Mouse (Mus musculus) fibroblast of lung, adult 2 months (primary cell): Measurements from ENCODE around the gene Izumo4.

Experiments
- DNase-seq: peaks from one replicate; pipeline ENCODE4 v3.0.0-alpha.2; 2011; ENCODE audit warnings: low read depth

Izumo4 gene

GRCm38 (mm10) chr10:80687850-80688249 is 14.1 kb upstream of the Izumo4 start:
- no peak for DNase-seq

GRCm38 (mm10) chr10:80692249-80693165 is 9.5 kb upstream of the Izumo4 start:
- no peak for DNase-seq

GRCm38 (mm10) chr10:80693401-80694045 is 8.5 kb upstream of the Izumo4 start:
- no peak for DNase-seq

- DNase-seq: no peak
These were observed 7.6 kb upstream of the Izumo4 start for GRCm38 (mm10) chr10:80694159-80694938.

- no peak for DNase-seq
These were observed 6.8 kb upstream of the Izumo4 start for GRCm38 (mm10) chr10:80695186-80695585.

GRCm38 (mm10) chr10:80695801-80696501 is 6.0 kb upstream of the Izumo4 start:
- no peak for DNase-seq

- DNase-seq: no peak
These were observed 5.2 kb upstream of the Izumo4 start for GRCm38 (mm10) chr10:80696502-80697392.

- DNase-seq: no peak
These were observed 4.6 kb upstream of the Izumo4 start for GRCm38 (mm10) chr10:80697393-80697787.

GRCm38 (mm10) chr10:80697812-80698211 is 4.2 kb upstream of the Izumo4 start:
- DNase-seq: no peak

- no peak for DNase-seq
These were observed 3.4 kb upstream of the Izumo4 start for GRCm38 (mm10) chr10:80698605-80699004.

GRCm38 (mm10) chr10:80700038-80700504 is 1.9 kb upstream of the Izumo4 start:
- no peak for DNase-seq

GRCm38 (mm10) chr10:80700732-80701131 is 1.3 kb upstream of the Izumo4 start:
- no peak for DNase-seq

- DNase-seq: peak; percentile 85
These were observed 779 bp downstream of the Izumo4 start for GRCm38 (mm10) chr10:80702536-80703390.

GRCm38 (mm10) chr10:80703643-80704042 is 1.7 kb downstream of the Izumo4 start:
- no peak for DNase-seq

GRCm38 (mm10) chr10:80704418-80704817 is 2.4 kb downstream of the Izumo4 start:
- no peak for DNase-seq

- no peak for DNase-seq
These were observed 3.0 kb downstream of the Izumo4 start for GRCm38 (mm10) chr10:80705033-80705432.

GRCm38 (mm10) chr10:80705479-80705878 is 3.5 kb downstream of the Izumo4 start:
- DNase-seq: no peak

- no peak for DNase-seq
These were observed 8.8 kb downstream of the Izumo4 start for GRCm38 (mm10) chr10:80710834-80711233.

GRCm38 (mm10) chr10:80717281-80717680 is 15.3 kb downstream of the Izumo4 start:
- DNase-seq: no peak
